Mouse (Mus musculus): Measurements from ENCODE around the gene Twf1. TPM values are rescaled to one million over a fixed set of nuclear protein-coding genes. Genes with fewer than 3 reads are reported as not detected.

Twf1 gene
- polyA plus RNA-seq, 1 experiment from 2014 or later = 104 TPM

DNA sequence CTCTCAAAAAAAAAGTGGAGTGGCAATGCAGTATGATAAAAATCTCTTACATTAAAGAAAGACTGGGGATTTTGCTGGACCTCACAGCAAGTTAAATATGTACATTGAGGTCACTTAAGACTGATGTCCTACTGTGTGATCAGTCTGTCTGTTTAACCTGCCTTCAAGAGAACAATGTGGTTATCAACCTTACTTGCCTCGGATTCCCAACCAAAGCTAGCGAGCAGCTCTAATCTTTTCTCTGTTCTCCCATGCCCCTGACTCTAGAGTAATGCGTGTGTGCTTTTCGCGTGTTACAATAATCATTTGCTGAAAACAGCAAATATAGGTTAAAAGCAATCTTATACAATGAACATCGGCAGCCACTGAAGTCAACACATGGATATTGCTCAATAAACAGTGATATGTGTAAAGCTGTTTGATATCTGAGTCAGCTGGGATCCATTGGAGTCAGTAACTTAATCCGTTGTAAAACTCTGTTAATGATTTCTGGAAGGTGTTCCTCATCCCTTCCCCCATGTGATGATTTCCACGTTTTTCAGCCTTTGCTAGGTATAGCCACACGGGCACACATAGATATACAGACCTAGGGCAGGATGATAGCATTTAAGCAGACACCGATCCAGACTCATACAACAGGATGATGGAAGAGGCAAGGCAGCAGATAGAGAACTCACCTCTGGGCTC is 21.1 kb downstream of the Twf1 start:
- Histone ChIP-seq H3K27ac (no peak overlapping the region), H3K9ac (no peak overlapping the region), H3K27me3 (replicated peaks) (no peaks in the 10 kb centered on the region), H3K36me3 (0 out of 2 replicates have a peak, but pooled peaks cover 3% of the 10 kb centered on the region), H3K4me3 (replicated peaks) (no peak overlapping the region), H3K9me3 (no peaks in the 10 kb centered on the region), H3K4me2 (no peak overlapping the region), H3K4me1 (no peaks in the 10 kb centered on the region)
- WGBS = 60% methylated on average over 10 of the region's 10 CpGs
- peak; percentile 79 for ATAC-seq (ENCODE audit: insufficient read depth, low FRiP score, low read depth)

DNA sequence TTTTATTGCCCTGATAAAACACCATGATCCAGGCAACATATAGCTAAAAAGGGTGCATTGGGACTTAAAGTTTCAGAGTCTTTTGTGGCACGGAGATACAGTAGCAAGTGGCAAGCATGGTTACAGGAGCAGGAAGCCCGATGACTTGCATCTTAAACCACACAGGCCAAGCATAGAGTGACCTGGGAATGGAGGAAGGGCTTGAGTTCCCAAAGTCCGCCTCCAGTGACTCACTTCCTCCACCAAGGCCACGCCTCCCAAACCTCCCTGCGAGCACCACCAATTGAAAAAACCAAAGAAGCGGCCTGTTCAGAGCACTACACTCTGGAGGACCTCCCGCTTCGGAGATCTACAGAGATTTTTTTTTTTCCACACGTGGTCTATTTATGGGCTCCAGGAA is 23.8 kb downstream of the Twf1 start:
- no peak overlapping the region for H3K9ac ChIP-seq
- ATAC-seq (ENCODE audit: insufficient read depth, low FRiP score, low read depth) = no peak
- H3K27me3 ChIP-seq (replicated peaks) = no peaks in the 10 kb centered on the region
- WGBS = 84% methylated on average over 9 of the region's 9 CpGs
- no peaks in the 10 kb centered on the region for H3K9me3 ChIP-seq
- no peaks in the 10 kb centered on the region for H3K4me1 ChIP-seq
- no peak overlapping the region for H3K4me3 ChIP-seq (replicated peaks)
- no peak overlapping the region for H3K27ac ChIP-seq
- no peak overlapping the region for H3K4me2 ChIP-seq
- 0 out of 2 replicates have a peak, but pooled peaks cover 7% of the 10 kb centered on the region for H3K36me3 ChIP-seq

DNA sequence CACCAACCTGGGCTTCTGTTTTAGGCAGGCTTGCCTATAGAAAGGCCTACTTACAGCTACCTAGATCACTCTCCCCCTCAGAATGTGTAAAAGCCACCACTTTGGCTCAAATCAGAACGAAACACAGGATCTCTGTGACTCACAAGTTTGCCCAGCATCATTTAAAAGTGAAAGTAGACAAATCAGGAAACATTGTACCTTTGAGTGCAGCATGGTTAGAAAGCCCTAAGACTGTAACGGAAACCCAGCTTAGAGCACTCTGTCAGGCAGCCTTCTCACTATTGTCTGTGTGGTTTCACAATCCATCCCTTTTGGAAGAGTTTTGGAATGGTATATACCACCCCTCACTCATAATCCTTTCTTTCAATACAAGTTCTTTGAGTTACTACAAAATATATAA is 24.8 kb downstream of the Twf1 start:
- Histone ChIP-seq H3K4me1 (no peaks in the 10 kb centered on the region), H3K9ac (no peak overlapping the region), H3K4me2 (no peak overlapping the region), H3K27me3 (replicated peaks) (no peaks in the 10 kb centered on the region), H3K9me3 (no peaks in the 10 kb centered on the region), H3K27ac (no peak overlapping the region), H3K4me3 (replicated peaks) (no peak overlapping the region), H3K36me3 (0 out of 2 replicates have a peak, but pooled peaks cover 7% of the 10 kb centered on the region)
- whole genome bisulfite sequencing = 80% methylated on average over 2 of the region's 2 CpGs
- ATAC-seq (ENCODE audit: insufficient read depth, low FRiP score, low read depth) = no peak

DNA sequence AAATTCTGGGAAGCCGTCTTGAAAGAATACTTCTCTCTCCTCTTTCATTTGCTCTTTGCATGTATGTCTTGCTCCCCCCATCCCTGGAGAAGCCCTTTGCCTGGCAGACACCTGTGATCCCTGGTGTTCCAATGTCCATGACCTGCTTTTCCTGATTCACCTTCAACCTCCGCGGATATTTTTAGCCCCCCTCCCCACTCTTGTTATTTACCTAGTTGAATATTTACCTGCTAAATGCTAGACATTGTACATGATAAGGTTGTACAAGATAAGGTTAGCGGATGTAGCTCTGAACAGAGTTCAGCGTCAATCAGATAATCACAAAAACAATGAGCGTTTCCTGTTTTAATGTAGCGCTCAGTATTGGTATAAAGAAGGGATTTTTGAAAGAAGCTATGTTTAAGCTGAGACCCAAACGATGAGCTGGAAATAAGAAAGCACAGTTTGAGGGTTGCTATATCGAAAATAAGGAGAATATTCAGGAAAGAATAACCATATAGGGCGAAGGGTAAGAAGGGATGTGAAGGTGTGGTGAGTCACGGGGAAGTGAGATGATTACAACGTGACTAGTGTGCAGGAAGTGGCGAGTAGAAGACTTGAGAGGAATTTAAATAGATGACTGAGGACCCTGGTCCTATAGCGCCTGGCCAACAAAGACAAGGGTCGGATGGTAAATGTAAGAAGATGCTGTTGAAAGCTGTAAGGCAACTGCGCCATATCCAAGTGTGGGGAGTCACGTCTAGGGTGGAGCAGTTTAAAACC is 30.6 kb downstream of the Twf1 start:
- peak; percentile 35; the same call in 1 of the 2 replicates for ATAC-seq (ENCODE audit: insufficient read depth, low FRiP score, low read depth)
- Histone ChIP-seq H3K36me3 (0 out of 2 replicates have a peak, but pooled peaks cover 4% of the 10 kb centered on the region), H3K9me3 (no peaks in the 10 kb centered on the region), H3K4me3 (replicated peaks) (no peak overlapping the region), H3K9ac (no peak overlapping the region), H3K4me2 (no peak overlapping the region), H3K4me1 (no peaks in the 10 kb centered on the region), H3K27me3 (replicated peaks) (no peaks in the 10 kb centered on the region), H3K27ac (no peak overlapping the region)
- 67% methylated on average over 17 of the region's 17 CpGs for WGBS

DNA sequence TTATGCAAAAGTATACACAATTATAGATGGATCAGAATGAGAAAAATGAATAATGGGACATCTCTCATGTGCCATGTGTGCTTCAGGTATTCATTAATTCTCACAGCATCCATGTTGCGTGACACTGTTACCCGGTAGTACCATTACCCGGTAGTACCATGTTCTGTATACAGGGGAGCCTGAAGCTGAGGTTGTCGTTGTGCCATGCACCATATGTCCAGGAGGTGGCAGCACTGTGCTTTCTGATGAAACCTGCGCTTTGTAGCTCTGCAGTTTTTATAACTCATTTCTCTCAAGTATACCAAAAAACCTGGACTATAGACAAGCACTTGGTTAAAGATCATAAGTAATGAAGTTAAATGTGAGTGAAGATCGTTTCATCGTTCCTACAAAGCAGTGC is 32.2 kb downstream of the Twf1 start:
- no peaks in the 10 kb centered on the region for H3K9me3 ChIP-seq
- ATAC-seq (ENCODE audit: insufficient read depth, low FRiP score, low read depth) = peak; percentile 70; the same call in 1 of the 2 replicates
- no peak overlapping the region for H3K4me2 ChIP-seq
- H3K4me3 ChIP-seq (replicated peaks) = no peak overlapping the region
- H3K36me3 ChIP-seq = 0 out of 2 replicates have a peak, but pooled peaks cover 4% of the 10 kb centered on the region
- H3K27me3 ChIP-seq (replicated peaks) = no peaks in the 10 kb centered on the region
- WGBS = 20% methylated on average over 7 of the region's 7 CpGs
- H3K4me1 ChIP-seq = no peaks in the 10 kb centered on the region
- no peak overlapping the region for H3K9ac ChIP-seq
- H3K27ac ChIP-seq = no peak overlapping the region

DNA sequence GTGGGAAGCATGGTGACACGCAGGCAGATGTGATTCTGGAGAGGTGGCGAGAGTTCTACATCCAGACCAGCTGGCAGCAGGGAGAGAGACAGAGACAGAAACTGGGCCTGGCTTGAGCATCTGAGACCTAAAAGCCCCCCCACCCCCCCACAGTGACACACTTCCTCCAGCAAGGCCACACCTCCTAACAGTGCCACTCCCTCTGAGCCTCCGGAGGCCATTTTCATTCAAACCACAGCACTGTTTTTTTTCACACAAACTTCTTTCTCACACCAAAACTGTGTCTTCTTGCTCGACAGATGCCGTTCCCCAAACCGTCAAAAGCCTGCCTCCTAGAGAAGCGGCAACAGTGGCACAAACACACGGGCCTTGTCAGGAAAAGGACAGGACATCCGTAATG is 36.2 kb downstream of the Twf1 start:
- Histone ChIP-seq H3K9ac (no peak overlapping the region), H3K9me3 (no peaks in the 10 kb centered on the region), H3K36me3 (0 out of 2 replicates have a peak, but pooled peaks cover 3% of the 10 kb centered on the region), H3K27ac (no peak overlapping the region), H3K4me1 (no peaks in the 10 kb centered on the region), H3K27me3 (replicated peaks) (no peaks in the 10 kb centered on the region), H3K4me3 (replicated peaks) (no peak overlapping the region), H3K4me2 (no peak overlapping the region)
- no peak for ATAC-seq (ENCODE audit: insufficient read depth, low FRiP score, low read depth)
- 93% methylated on average over 9 of the region's 9 CpGs for WGBS

DNA sequence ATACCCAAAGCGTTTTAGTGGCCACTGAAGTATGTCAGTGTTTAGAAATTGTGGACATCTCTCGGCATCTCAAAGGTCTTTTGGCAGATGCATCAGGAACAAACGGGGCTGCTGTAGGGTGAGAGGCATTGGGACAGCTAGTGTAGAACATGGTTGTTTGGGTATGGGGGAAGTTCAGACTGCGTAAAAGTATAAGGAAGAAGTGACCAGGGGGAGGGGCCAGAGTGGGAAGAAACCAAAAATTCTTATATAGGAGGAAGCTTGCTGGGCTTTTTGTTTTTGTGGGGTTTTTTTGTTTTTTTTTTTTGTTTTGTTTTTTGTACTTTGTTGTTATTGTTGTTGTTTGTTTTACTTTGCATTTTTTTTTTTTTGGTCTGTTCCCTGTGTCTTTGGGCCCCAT is 44.8 kb downstream of the Twf1 start:
- H3K9ac ChIP-seq = no peak overlapping the region
- H3K4me1 ChIP-seq = no peaks in the 10 kb centered on the region
- no peak for ATAC-seq (ENCODE audit: insufficient read depth, low FRiP score, low read depth)
- H3K27me3 ChIP-seq (replicated peaks) = no peaks in the 10 kb centered on the region
- peak overlapping the region; percentile 85; the same call in 1 of the 2 replicates for H3K4me2 ChIP-seq
- no peaks in the 10 kb centered on the region for H3K36me3 ChIP-seq
- 64% methylated on average over 4 of the region's 4 CpGs for WGBS
- H3K4me3 ChIP-seq (replicated peaks) = no peak overlapping the region
- no peak overlapping the region for H3K27ac ChIP-seq
- no peaks in the 10 kb centered on the region for H3K9me3 ChIP-seq

DNA sequence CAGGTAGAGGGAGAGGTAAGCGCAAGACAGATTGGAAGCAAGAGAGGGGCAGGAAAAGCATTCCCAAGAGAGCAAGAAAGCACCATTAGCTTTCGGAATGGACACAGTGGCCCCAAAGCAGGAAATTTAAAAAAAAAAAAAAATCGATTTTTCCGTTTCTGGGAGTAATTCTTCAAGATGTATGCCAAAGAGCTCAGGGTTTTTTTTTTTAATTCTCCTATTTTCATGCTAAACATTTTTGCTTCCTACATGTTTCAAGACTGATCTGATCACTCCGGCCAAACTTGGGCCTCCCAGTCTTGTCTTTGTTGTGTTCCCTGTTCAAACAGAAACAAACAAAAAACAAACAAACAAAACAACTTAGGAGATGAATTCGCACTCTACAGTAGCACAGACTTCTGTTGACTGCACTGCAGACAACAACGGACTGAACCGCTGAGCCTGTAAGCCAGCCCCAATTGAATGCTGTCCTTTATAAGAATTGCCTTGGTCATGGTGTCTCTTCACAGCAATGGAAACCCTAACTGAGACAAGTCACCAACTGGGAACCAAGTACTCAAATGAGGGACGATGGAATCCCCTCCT is 45.5 kb downstream of the Twf1 start:
- Histone ChIP-seq H3K9me3 (no peaks in the 10 kb centered on the region), H3K4me1 (no peaks in the 10 kb centered on the region), H3K4me2 (peak overlapping the region; percentile 85), H3K9ac (peak overlapping the region; percentile 44), H3K4me3 (replicated peaks) (peak overlapping the region; percentile 61), H3K27me3 (replicated peaks) (no peaks in the 10 kb centered on the region), H3K36me3 (no peaks in the 10 kb centered on the region), H3K27ac (peak overlapping the region; percentile 89)
- 35% methylated on average over 9 of the region's 9 CpGs for WGBS
- ATAC-seq (ENCODE audit: insufficient read depth, low FRiP score, low read depth) = no peak

DNA sequence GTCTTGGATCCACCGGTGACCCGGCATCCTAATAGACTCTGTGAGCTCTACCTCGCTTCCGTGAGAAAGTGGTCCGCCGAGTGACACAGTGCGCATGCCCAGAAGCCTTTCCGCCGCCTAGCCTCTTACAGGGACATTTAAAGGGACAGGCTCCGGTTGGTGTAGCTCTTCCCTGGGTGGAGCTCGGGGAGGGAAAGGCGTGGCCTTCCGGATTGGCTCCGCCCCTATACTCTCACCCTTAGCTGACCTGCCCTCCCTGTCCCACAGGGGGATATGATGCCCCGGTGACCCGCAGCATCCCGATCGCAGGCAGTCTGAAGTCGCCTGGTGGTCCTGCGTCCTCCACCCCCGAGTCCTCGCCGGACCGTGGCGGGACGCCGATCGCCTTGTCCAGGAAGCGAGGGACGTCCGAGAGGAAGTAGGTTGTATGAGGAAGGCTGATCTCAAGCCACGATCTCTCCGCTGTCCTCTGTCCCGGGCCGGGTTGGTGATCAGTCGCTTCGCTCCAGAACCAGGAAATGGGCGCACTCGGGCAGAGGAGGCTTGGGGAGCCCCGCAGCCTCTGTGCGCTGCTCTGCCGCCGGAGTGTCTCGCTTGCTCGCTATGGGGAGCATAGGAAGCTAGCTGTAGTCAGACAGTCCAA is 46.2 kb downstream of the Twf1 start, which contains the start of the genes Pus7l and Irak4:
Gene Pus7l (minus strand): TSS at position 139 of the 643 bp plus-strand sequence.
Gene Irak4 (plus strand): TSS at position 235 of the 643 bp plus-strand sequence.
- under 1% methylated on average over 45 of the region's 45 CpGs for WGBS
- Histone ChIP-seq H3K4me1 (no peaks in the 10 kb centered on the region), H3K36me3 (no peaks in the 10 kb centered on the region), H3K4me2 (peak within 1 kb of the TSS; percentile 85), H3K27me3 (replicated peaks) (no peaks in the 10 kb centered on the region), H3K4me3 (replicated peaks) (peak within 1 kb of the TSS; percentile 61), H3K27ac (peak within 1 kb of the TSS; percentile 89), H3K9ac (peak within 1 kb of the TSS; percentile 44), H3K9me3 (no peaks in the 10 kb centered on the region)
- peak; percentile 99 for ATAC-seq (ENCODE audit: insufficient read depth, low FRiP score, low read depth)

DNA sequence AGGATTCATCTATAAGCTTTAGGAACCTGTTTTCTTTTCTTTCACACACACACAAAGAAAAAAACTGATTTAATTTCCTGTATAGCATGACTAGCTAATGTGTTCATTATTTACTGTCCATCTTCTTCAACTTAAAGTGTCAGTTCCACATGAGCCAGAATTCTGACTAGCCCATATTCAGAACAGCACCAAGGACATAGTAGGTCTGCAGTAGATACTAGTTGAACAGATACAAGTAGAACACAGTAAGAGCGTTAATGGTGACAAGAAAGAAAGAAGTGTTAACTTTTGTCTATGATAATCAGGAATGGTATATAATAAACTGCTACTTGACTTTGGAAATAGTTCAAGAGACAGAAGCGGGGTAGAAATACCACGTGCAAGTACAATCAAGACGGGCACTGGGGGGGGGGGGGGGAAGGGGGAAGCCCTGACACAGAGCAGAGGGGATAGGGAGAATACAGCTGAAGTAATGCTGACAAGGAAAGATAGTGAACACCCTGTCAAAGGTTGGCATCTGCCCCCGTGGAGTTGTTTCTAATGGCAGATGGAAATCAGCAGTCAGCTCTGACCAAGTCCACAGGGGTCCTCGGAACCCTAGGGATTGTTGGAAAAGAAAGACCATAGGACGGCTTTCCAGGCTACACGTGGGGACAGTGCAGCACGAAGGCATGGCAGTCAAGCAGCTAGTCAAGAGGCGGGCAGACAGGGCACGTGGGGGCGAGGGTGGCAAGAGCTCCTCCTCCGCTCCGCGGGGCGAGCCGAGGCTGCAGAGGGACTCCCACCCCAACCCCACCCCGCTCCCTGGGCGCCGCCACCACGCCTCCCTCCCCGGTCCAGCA is 46.9 kb downstream of the Twf1 start:
- H3K27me3 ChIP-seq (replicated peaks) = no peaks in the 10 kb centered on the region
- ATAC-seq (ENCODE audit: insufficient read depth, low FRiP score, low read depth) = peak; percentile 82
- peak overlapping the region; percentile 61 for H3K4me3 ChIP-seq (replicated peaks)
- no peaks in the 10 kb centered on the region for H3K36me3 ChIP-seq
- H3K4me1 ChIP-seq = no peaks in the 10 kb centered on the region
- 8% methylated on average over 21 of the region's 22 CpGs for WGBS
- H3K9me3 ChIP-seq = no peaks in the 10 kb centered on the region
- H3K27ac ChIP-seq = peak overlapping the region; percentile 71
- H3K4me2 ChIP-seq = peak overlapping the region; percentile 85
- peak overlapping the region; percentile 32; the same call in 1 of the 2 replicates for H3K9ac ChIP-seq

DNA sequence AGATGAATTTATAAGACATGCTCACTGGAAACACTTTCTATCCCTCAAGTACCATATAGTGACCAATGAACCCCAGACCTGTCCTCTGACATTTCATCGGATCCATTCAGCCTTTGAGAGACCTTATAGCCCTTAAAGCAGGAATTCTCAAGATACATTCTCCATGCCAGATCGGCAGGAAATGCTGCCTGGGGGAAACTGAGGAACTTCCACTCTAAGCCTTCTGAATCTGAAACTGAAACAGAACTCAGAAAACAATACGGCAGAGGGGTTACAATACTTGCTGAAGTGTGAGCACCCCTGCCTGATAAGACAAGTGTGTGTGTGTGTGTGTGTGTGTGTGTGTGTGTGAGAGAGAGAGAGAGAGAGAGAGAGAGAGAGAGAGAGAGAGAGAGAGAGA is 50.4 kb downstream of the Twf1 start:
- H3K36me3 ChIP-seq = no peaks in the 10 kb centered on the region
- H3K4me2 ChIP-seq = no peak overlapping the region
- no peaks in the 10 kb centered on the region for H3K27me3 ChIP-seq (replicated peaks)
- no peaks in the 10 kb centered on the region for H3K4me1 ChIP-seq
- H3K9me3 ChIP-seq = no peaks in the 10 kb centered on the region
- no peak for ATAC-seq (ENCODE audit: insufficient read depth, low FRiP score, low read depth)
- no peak overlapping the region for H3K27ac ChIP-seq
- WGBS = 85% methylated on average over 3 of the region's 3 CpGs
- no peak overlapping the region for H3K4me3 ChIP-seq (replicated peaks)
- no peak overlapping the region for H3K9ac ChIP-seq

Measured in stomach, embryonic 15.5 days (tissue).